Mouse (Mus musculus): ENCODE results near the gene Ctnnd2. TPM values are rescaled to one million over a fixed set of nuclear protein-coding genes. Genes with fewer than 3 reads are reported as not detected.

Gene Ctnnd2
- polyA plus RNA-seq, 1 experiment from 2014 or later: 1.4 TPM

DNA sequence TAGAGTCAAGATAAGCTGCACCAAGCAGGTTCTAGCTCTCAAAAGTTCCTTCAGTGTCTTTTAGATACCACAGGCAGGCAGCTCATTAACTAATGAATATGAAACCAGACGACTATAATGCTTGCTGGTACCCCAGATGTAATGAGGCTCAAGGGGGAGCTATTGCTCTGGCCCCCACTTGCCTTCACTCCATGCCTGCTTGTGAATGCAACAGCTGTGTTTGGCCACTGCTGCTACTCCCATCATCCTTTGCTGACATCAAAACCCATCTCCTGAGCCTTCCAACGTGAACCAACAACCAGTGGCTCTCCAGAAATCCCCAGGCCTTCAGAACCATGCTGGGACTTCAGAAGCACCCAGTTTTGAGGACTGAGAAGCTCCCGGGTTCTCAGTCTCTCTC, 883.8 kb downstream of the Ctnnd2 start:
- no peaks in the 10 kb centered on the region for H3K27me3 ChIP-seq (replicated peaks)
- H3K4me1 ChIP-seq (replicated peaks): no peaks in the 10 kb centered on the region
- no peaks in the 10 kb centered on the region for H3K9me3 ChIP-seq (replicated peaks)
- H3K9ac ChIP-seq: no peak overlapping the region
- no peak for ATAC-seq (ENCODE audit: insufficient number of reproducible peaks, low FRiP score)
- no peak overlapping the region for H3K4me2 ChIP-seq
- no peaks in the 10 kb centered on the region for H3K36me3 ChIP-seq
- no peak overlapping the region for H3K4me3 ChIP-seq
- H3K27ac ChIP-seq (ENCODE audit: poor library complexity, severe bottlenecking): no peak overlapping the region
- 48% methylated on average over 3 of the region's 3 CpGs for WGBS

DNA sequence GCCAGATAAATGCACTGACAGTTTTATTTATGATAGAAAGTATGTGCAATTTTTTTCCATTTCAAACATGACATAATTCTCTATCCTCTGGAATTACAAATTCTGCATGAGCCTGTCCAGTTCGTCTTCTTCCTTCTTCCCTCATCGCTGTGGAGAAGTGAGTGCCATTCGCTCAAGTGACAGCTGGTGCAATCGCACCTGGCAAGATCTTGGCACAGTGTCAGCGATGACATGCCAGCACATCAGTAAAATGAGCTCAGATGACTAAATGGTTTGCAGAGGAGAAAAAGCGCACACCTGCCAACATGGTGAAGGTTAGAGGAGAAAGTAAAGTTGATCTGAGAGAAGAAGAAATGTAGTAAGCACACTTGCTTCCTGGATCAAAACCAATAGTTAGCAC, 885.9 kb downstream of the Ctnnd2 start:
- WGBS: 78% methylated on average over 6 of the region's 6 CpGs
- H3K4me2 ChIP-seq: no peak overlapping the region
- H3K27me3 ChIP-seq (replicated peaks): no peaks in the 10 kb centered on the region
- no peak for ATAC-seq (ENCODE audit: insufficient number of reproducible peaks, low FRiP score)
- no peak overlapping the region for H3K27ac ChIP-seq (ENCODE audit: poor library complexity, severe bottlenecking)
- H3K4me1 ChIP-seq (replicated peaks): no peaks in the 10 kb centered on the region
- H3K9me3 ChIP-seq (replicated peaks): no peaks in the 10 kb centered on the region
- no peaks in the 10 kb centered on the region for H3K36me3 ChIP-seq
- H3K4me3 ChIP-seq: no peak overlapping the region
- no peak overlapping the region for H3K9ac ChIP-seq

DNA sequence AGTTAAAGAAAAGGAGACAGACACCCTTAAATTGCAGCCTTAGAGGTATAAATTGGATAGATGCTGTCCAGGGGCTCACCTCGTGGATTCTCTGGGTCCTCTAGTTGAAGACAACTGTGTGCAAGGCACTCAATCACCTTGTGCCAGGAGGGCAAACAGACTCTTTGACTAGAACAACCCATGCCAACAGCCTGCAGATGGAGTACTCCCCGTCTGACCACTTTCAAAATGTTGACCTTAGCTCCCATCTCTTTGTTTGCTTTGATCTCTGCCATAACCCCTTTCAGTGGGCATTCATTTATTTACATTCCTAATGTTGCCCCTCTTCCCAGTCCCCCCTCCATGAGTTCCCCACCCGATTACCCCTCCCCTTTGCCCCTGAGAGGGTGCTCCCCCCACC, 891.3 kb downstream of the Ctnnd2 start:
- no peak overlapping the region for H3K9ac ChIP-seq
- no peaks in the 10 kb centered on the region for H3K27me3 ChIP-seq (replicated peaks)
- H3K4me2 ChIP-seq: no peak overlapping the region
- H3K4me1 ChIP-seq (replicated peaks): no peaks in the 10 kb centered on the region
- no peaks in the 10 kb centered on the region for H3K36me3 ChIP-seq
- H3K27ac ChIP-seq (ENCODE audit: poor library complexity, severe bottlenecking): no peak overlapping the region
- WGBS: 58% methylated on average over 3 of the region's 3 CpGs
- H3K4me3 ChIP-seq: no peak overlapping the region
- ATAC-seq (ENCODE audit: insufficient number of reproducible peaks, low FRiP score): no peak
- H3K9me3 ChIP-seq (replicated peaks): no peaks in the 10 kb centered on the region

DNA sequence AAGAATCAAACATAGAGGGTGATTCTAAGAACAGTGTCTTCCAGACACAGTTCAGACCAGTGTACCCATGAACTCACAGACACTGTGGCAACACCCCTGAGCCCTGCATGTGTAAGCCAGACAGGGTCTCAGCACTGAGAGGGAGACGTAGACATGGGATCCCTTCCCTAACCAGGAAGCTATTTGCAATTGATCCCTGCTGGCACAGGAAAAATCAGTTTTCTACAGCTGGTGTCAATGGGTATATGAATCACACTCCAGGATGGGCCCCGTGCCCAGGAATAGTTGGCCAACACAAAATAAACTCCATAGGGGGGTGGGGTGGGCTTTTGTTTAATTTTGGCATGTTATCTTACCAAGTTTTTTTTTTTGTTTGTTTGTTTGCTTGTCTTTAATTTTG, 895.7 kb downstream of the Ctnnd2 start:
- no peak for ATAC-seq (ENCODE audit: insufficient number of reproducible peaks, low FRiP score)
- Histone ChIP-seq H3K9ac (no peak overlapping the region), H3K9me3 (replicated peaks) (no peaks in the 10 kb centered on the region; the same call in 1 of the 2 replicates), H3K27me3 (replicated peaks) (no peaks in the 10 kb centered on the region), H3K27ac (ENCODE audit: poor library complexity, severe bottlenecking) (no peak overlapping the region), H3K4me3 (no peak overlapping the region), H3K36me3 (no peaks in the 10 kb centered on the region), H3K4me1 (replicated peaks) (no peaks in the 10 kb centered on the region), H3K4me2 (no peak overlapping the region)
- WGBS: 70% methylated on average over 2 of the region's 2 CpGs

DNA sequence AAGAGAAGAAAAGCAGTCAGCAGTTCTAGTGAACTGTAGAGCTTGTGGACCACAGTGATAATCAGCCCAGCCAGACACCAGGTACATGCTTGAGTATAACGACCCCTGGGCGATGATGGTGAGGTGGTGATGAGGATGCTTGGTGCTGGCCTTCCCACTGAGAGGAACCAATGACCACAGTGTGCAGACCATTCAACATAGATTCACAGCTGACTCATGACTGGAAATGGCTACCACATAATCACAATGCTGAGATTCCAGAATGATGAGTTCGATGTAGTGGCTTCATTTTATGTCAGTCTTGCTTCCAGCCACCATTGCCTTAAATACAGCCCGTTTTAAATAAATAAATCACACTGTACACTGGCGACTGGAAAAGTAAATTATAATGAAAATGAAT, 897.9 kb downstream of the Ctnnd2 start:
- no peak for ATAC-seq (ENCODE audit: insufficient number of reproducible peaks, low FRiP score)
- Histone ChIP-seq H3K9me3 (replicated peaks) (no peaks in the 10 kb centered on the region; the same call in 1 of the 2 replicates), H3K4me2 (no peak overlapping the region), H3K36me3 (no peaks in the 10 kb centered on the region), H3K9ac (no peak overlapping the region), H3K27ac (ENCODE audit: poor library complexity, severe bottlenecking) (no peak overlapping the region), H3K4me3 (no peak overlapping the region), H3K4me1 (replicated peaks) (no peaks in the 10 kb centered on the region), H3K27me3 (replicated peaks) (no peaks in the 10 kb centered on the region)
- WGBS: 81% methylated on average over 5 of the region's 5 CpGs
